Mouse (Mus musculus) cerebellum, adult 11-12 months (tissue): ENCODE measurements around the gene Pld1.

Source experiments
- DNase-seq: peaks from one replicate; pipeline ENCODE4 v3.0.0; 2022

The Pld1 gene

GRCm38 (mm10) chr3:28060713-28061112, 122.2 kb downstream of the Pld1 start:
- no peak for DNase-seq

- DNase-seq = no peak
These were observed 122.7 kb downstream of the Pld1 start for GRCm38 (mm10) chr3:28061155-28061554.

GRCm38 (mm10) chr3:28079211-28079610, 140.7 kb downstream of the Pld1 start:
- no peak for DNase-seq

- DNase-seq = no peak
These were observed 141.6 kb downstream of the Pld1 start for GRCm38 (mm10) chr3:28080116-28080515.

- DNase-seq = no peak
These were observed 142.5 kb downstream of the Pld1 start for GRCm38 (mm10) chr3:28081012-28081411.

- DNase-seq = no peak
These were observed 144.7 kb downstream of the Pld1 start for GRCm38 (mm10) chr3:28083218-28083617.

- DNase-seq = no peak
These were observed 145.8 kb downstream of the Pld1 start for GRCm38 (mm10) chr3:28084281-28084680.

- no peak for DNase-seq
These were observed 152.8 kb downstream of the Pld1 start for GRCm38 (mm10) chr3:28091296-28091695.

GRCm38 (mm10) chr3:28091741-28092140, 153.2 kb downstream of the Pld1 start:
- DNase-seq = no peak

- DNase-seq = no peak
These were observed 155.3 kb downstream of the Pld1 start for GRCm38 (mm10) chr3:28093684-28094302.

GRCm38 (mm10) chr3:28095451-28095850, 157.0 kb downstream of the Pld1 start:
- DNase-seq = no peak

- no peak for DNase-seq
These were observed 160.7 kb downstream of the Pld1 start for GRCm38 (mm10) chr3:28099175-28099574.

- no peak for DNase-seq
These were observed 166.5 kb downstream of the Pld1 start for GRCm38 (mm10) chr3:28104992-28105391.

- DNase-seq = no peak
These were observed 169.0 kb downstream of the Pld1 start for GRCm38 (mm10) chr3:28107446-28108004.

- DNase-seq = no peak
These were observed 173.0 kb downstream of the Pld1 start for GRCm38 (mm10) chr3:28111516-28111915.

GRCm38 (mm10) chr3:28113881-28114280, 175.4 kb downstream of the Pld1 start:
- DNase-seq = no peak

- no peak for DNase-seq
These were observed 203.2 kb downstream of the Pld1 start for GRCm38 (mm10) chr3:28141716-28142115.

- no peak for DNase-seq
These were observed 203.6 kb downstream of the Pld1 start for GRCm38 (mm10) chr3:28142121-28142520.

GRCm38 (mm10) chr3:28144676-28145075, 206.2 kb downstream of the Pld1 start:
- DNase-seq = no peak

GRCm38 (mm10) chr3:28145461-28145860, 207.0 kb downstream of the Pld1 start:
- DNase-seq = no peak

GRCm38 (mm10) chr3:28149656-28150256, 211.3 kb downstream of the Pld1 start:
- no peak for DNase-seq

- DNase-seq = no peak
These were observed 219.5 kb downstream of the Pld1 start for GRCm38 (mm10) chr3:28158006-28158405.

GRCm38 (mm10) chr3:28158916-28159315, 220.4 kb downstream of the Pld1 start:
- no peak for DNase-seq

GRCm38 (mm10) chr3:28162346-28162745, 223.9 kb downstream of the Pld1 start:
- no peak for DNase-seq

- no peak for DNase-seq
These were observed 226.2 kb downstream of the Pld1 start for GRCm38 (mm10) chr3:28164678-28165077.
